In genomic region chr10:7779751-7780237, GRCm38 (mm10) we compare ENCODE assay signal across 8 mouse cellular contexts. TPM values are rescaled to one million over a fixed set of nuclear protein-coding genes. Genes with fewer than 3 reads are reported as not detected.
DNase-seq lines count a peak whose midpoint lies in the region; ATAC-seq and TF ChIP-seq lines count a peak whose summit lies in the region.

No protein-coding gene starts in this region.

- no peak for DNase-seq in left cerebral cortex, adult 2 months (ENCODE audit: extremely low spot score in 1 of 2, low spot score in 2 of 2)
- DNase-seq in left cerebral cortex, adult 18-20 months (ENCODE audit: low spot score in 2 of 2): no peak
- DNase-seq in embryonic facial prominence, embryonic 11.5 days (ENCODE audit: low spot score): no peak
- no peak for DNase-seq in urinary bladder, postnatal 25 days (ENCODE audit: low spot score)
- DNase-seq in left cerebral cortex, postnatal 25 days (ENCODE audit: low spot score in 2 of 2): no peak
- no peak for DNase-seq in spleen, postnatal 36 days (ENCODE audit: low spot score in 2 of 2)

- no peak for TF ChIP-seq CTCF in left cerebral cortex, adult 2 months (IDR thresholded peaks at IDR 0.05)

- no peaks in the 10 kb centered on the region for H3K27me3 ChIP-seq in embryonic facial prominence, embryonic 11.5 days (ENCODE audit: control insufficient read depth, insufficient read depth, low read length)
- no peaks in the 10 kb centered on the region for H3K27me3 ChIP-seq in intestine, embryonic 16.5 days (replicated peaks; ENCODE audit: control insufficient read depth, insufficient read depth, low read length)
- no peaks in the 10 kb centered on the region for H3K27me3 ChIP-seq in neural tube, embryonic 14.5 days (ENCODE audit: control insufficient read depth, insufficient read depth, low read length)

- no peaks in the 10 kb centered on the region; the same call in 1 of the 2 replicates for H3K36me3 ChIP-seq in embryonic facial prominence, embryonic 11.5 days (replicated peaks; ENCODE audit: control insufficient read depth, insufficient read depth, low read depth, low read length)
- H3K36me3 ChIP-seq in intestine, embryonic 16.5 days (ENCODE audit: control insufficient read depth, insufficient read depth, low read length): peaks cover 3% of the 10 kb centered on the region; the same call in 1 of the 2 replicates
- peaks cover 9% of the 10 kb centered on the region; the same call in 1 of the 2 replicates for H3K36me3 ChIP-seq in neural tube, embryonic 14.5 days (ENCODE audit: control insufficient read depth, insufficient read depth, low read length)

- no peaks in the 10 kb centered on the region for H3K9me3 ChIP-seq in embryonic facial prominence, embryonic 11.5 days (replicated peaks; ENCODE audit: control insufficient read depth, low read length)
- H3K9me3 ChIP-seq in intestine, embryonic 16.5 days (ENCODE audit: control insufficient read depth, low read length): no peaks in the 10 kb centered on the region
- no peaks in the 10 kb centered on the region for H3K9me3 ChIP-seq in neural tube, embryonic 14.5 days (ENCODE audit: control insufficient read depth, low read length)

- intact Hi-C loops in left cerebral cortex, adult 2 months (cut with DNase I): loop anchor here (5.0 kb wide), 1 partner anchor 117 kb away; no protein-coding TSS in a partner anchor
- intact Hi-C loops in left cerebral cortex, postnatal 25 days (cut with DNase I): no loop called here

- ATAC-seq in embryonic facial prominence, embryonic 11.5 days (replicated peaks; ENCODE audit: insufficient number of reproducible peaks, low FRiP score, low TSS enrichment, low read depth): no peak
- no peak for ATAC-seq in intestine, embryonic 16.5 days
- ATAC-seq in neural tube, embryonic 14.5 days (ENCODE audit: low read depth): peak; percentile 4; the same call in 1 of the 2 replicates

- 23% methylated on average over 7 of the region's 7 CpGs for WGBS in embryonic facial prominence, embryonic 11.5 days
- 19% methylated on average over 7 of the region's 7 CpGs for WGBS in intestine, embryonic 16.5 days
- 22% methylated on average over 7 of the region's 7 CpGs for WGBS in neural tube, embryonic 14.5 days

- H3K4me3 ChIP-seq in left cerebral cortex, adult 2 months: peak overlapping the region; percentile 87
- peak overlapping the region; percentile 95 for H3K4me3 ChIP-seq in embryonic facial prominence, embryonic 11.5 days (ENCODE audit: low read depth, low read length)
- H3K4me3 ChIP-seq in intestine, embryonic 16.5 days (ENCODE audit: low read length): peak overlapping the region; percentile 99
- peak overlapping the region; percentile 90 for H3K4me3 ChIP-seq in neural tube, embryonic 14.5 days (ENCODE audit: low read depth, low read length)

- H3K27ac ChIP-seq in left cerebral cortex, adult 2 months: no peak overlapping the region
- no peak overlapping the region for H3K27ac ChIP-seq in embryonic facial prominence, embryonic 11.5 days (replicated peaks; ENCODE audit: low read depth, low read length)
- H3K27ac ChIP-seq in intestine, embryonic 16.5 days (ENCODE audit: low read length): no peak overlapping the region
- H3K27ac ChIP-seq in neural tube, embryonic 14.5 days (ENCODE audit: low read depth, low read length): no peak overlapping the region

- peak overlapping the region; percentile 68 for H3K4me2 ChIP-seq in embryonic facial prominence, embryonic 11.5 days (ENCODE audit: low read depth, low read length)
- peak overlapping the region; percentile 74 for H3K4me2 ChIP-seq in intestine, embryonic 16.5 days (ENCODE audit: low read depth, low read length)
- H3K4me2 ChIP-seq in neural tube, embryonic 14.5 days (ENCODE audit: low read depth, low read length): peak overlapping the region; percentile 59

- no peaks in the 10 kb centered on the region for H3K4me1 ChIP-seq in embryonic facial prominence, embryonic 11.5 days (ENCODE audit: control insufficient read depth, insufficient read depth, low read length)
- H3K4me1 ChIP-seq in intestine, embryonic 16.5 days (ENCODE audit: control insufficient read depth, insufficient read depth, low read length): 0 out of 2 replicates have a peak, but pooled peaks cover 3% of the 10 kb centered on the region
- H3K4me1 ChIP-seq in neural tube, embryonic 14.5 days (ENCODE audit: control insufficient read depth, insufficient read depth, low read length): 0 out of 2 replicates have a peak, but pooled peaks cover 3% of the 10 kb centered on the region

- peak overlapping the region; percentile 80 for H3K9ac ChIP-seq in embryonic facial prominence, embryonic 11.5 days (replicated peaks; ENCODE audit: low read length)
- H3K9ac ChIP-seq in intestine, embryonic 16.5 days (ENCODE audit: low read depth, low read length): peak overlapping the region; percentile 89
- H3K9ac ChIP-seq in neural tube, embryonic 14.5 days (replicated peaks; ENCODE audit: low read depth, low read length): peak overlapping the region; percentile 77; the same call in 1 of the 2 replicates

RNA-seq across cellular contexts. Expression of gene Ginm1, which starts 12.8 kb away (rescaled TPM):
- 10 to 100 TPM; 15.8 to 18.7 TPM for total RNA-seq in left cerebral cortex, adult 2 months (2021)
- total RNA-seq in left cerebral cortex, adult 18-20 months (2021): 10 to 100 TPM; 17.8 to 19.2 TPM
- polyA plus RNA-seq in embryonic facial prominence, embryonic 11.5 days (2014; fragmentation: Nextera tagmentation; extraction: Ambion mirVana): 61.6 and 61.7 TPM in 2 replicates
- polyA plus RNA-seq in intestine, embryonic 16.5 days (2015; fragmentation: Nextera tagmentation; extraction: Ambion mirVana): 70.3 and 71.2 TPM in 2 replicates
- polyA plus RNA-seq in neural tube, embryonic 14.5 days (2014; fragmentation: Nextera tagmentation; extraction: Ambion mirVana): 50.8 and 55.2 TPM in 2 replicates
- total RNA-seq in left cerebral cortex, postnatal 25 days (2021): 10 to 100 TPM; 15.8 to 19.0 TPM

RNA-seq across cellular contexts. Expression of gene Ppil4, which starts 12.9 kb away (rescaled TPM):
- total RNA-seq in left cerebral cortex, adult 2 months (2021): 10 to 100 TPM; 32.5 to 33.5 TPM
- total RNA-seq in left cerebral cortex, adult 18-20 months (2021): 10 to 100 TPM; 31.7 to 32.3 TPM
- 48.5 and 49.1 TPM in 2 replicates for polyA plus RNA-seq in embryonic facial prominence, embryonic 11.5 days (2014; fragmentation: Nextera tagmentation; extraction: Ambion mirVana)
- polyA plus RNA-seq in intestine, embryonic 16.5 days (2015; fragmentation: Nextera tagmentation; extraction: Ambion mirVana): 24.9 and 28.1 TPM in 2 replicates
- 48.1 and 48.7 TPM in 2 replicates for polyA plus RNA-seq in neural tube, embryonic 14.5 days (2014; fragmentation: Nextera tagmentation; extraction: Ambion mirVana)
- 10 to 100 TPM; 32.9 to 33.7 TPM for total RNA-seq in left cerebral cortex, postnatal 25 days (2021)

RNA-seq across cellular contexts. Expression of gene Zc3h12d, which starts 52.5 kb away (rescaled TPM):
- under 1 TPM in 1 of 2 experiments, not detected in 1; 0.07 TPM for total RNA-seq in left cerebral cortex, adult 2 months (2021)
- total RNA-seq in left cerebral cortex, adult 18-20 months (2021): under 1 TPM in 1 of 2 experiments, not detected in 1; 0.26 TPM
- 0.07 and 0.08 TPM in 2 replicates for polyA plus RNA-seq in embryonic facial prominence, embryonic 11.5 days (2014; fragmentation: Nextera tagmentation; extraction: Ambion mirVana)
- polyA plus RNA-seq in intestine, embryonic 16.5 days (2015; fragmentation: Nextera tagmentation; extraction: Ambion mirVana): 0.67 and 0.78 TPM in 2 replicates
- 0.08 and 0.17 TPM in 2 replicates for polyA plus RNA-seq in neural tube, embryonic 14.5 days (2014; fragmentation: Nextera tagmentation; extraction: Ambion mirVana)
- under 1 TPM; 0.11 to 0.14 TPM for total RNA-seq in left cerebral cortex, postnatal 25 days (2021)

RNA-seq across cellular contexts. Expression of gene Katna1, which starts 54.0 kb away (rescaled TPM):
- 10 to 100 TPM; 16.8 to 18.5 TPM for total RNA-seq in left cerebral cortex, adult 2 months (2021)
- total RNA-seq in left cerebral cortex, adult 18-20 months (2021): 10 to 100 TPM; 16.7 to 16.9 TPM
- polyA plus RNA-seq in embryonic facial prominence, embryonic 11.5 days (2014; fragmentation: Nextera tagmentation; extraction: Ambion mirVana): 82.6 and 83.5 TPM in 2 replicates
- 54.2 and 60.4 TPM in 2 replicates for polyA plus RNA-seq in intestine, embryonic 16.5 days (2015; fragmentation: Nextera tagmentation; extraction: Ambion mirVana)
- 32.3 and 34.2 TPM in 2 replicates for polyA plus RNA-seq in neural tube, embryonic 14.5 days (2014; fragmentation: Nextera tagmentation; extraction: Ambion mirVana)
- 10 to 100 TPM; 15.6 to 16.3 TPM for total RNA-seq in left cerebral cortex, postnatal 25 days (2021)
